ENCODE assay signal across 9 mouse cellular contexts in genomic region chr3:94821008-94821638, GRCm38 (mm10). TPM values are rescaled to one million over a fixed set of nuclear protein-coding genes. Genes with fewer than 3 reads are reported as not detected.
DNase-seq lines count a peak whose midpoint lies in the region; ATAC-seq and TF ChIP-seq lines count a peak whose summit lies in the region.
"Had no signal": no experiment of that assay in that cellular context is flagged by ENCODE, and none has a peak within 500 bp of the region (broad histone marks: within the 10 kb centered on the region; RNA-seq: fewer than 3 reads in every experiment).

No protein-coding gene starts in this region.

- no peaks in the 10 kb centered on the region for H3K9me3 ChIP-seq in hindbrain, embryonic 15.5 days
- H3K9me3 ChIP-seq in limb, embryonic 15.5 days = no peaks in the 10 kb centered on the region
- H3K9me3 ChIP-seq in midbrain, embryonic 13.5 days = no peaks in the 10 kb centered on the region
- no peaks in the 10 kb centered on the region for H3K9me3 ChIP-seq in stomach, postnatal 0 days (ENCODE audit: control insufficient read depth, low read length)
- H3K9me3 ChIP-seq: G1E had no signal

- peak overlapping the region; percentile 56 for H3K4me3 ChIP-seq in hindbrain, embryonic 15.5 days
- H3K4me3 ChIP-seq in limb, embryonic 15.5 days = peak overlapping the region; percentile 64
- H3K4me3 ChIP-seq in midbrain, embryonic 13.5 days (replicated peaks) = peak overlapping the region; percentile 66
- H3K4me3 ChIP-seq in stomach, postnatal 0 days (ENCODE audit: low read depth, low read length) = peak overlapping the region; percentile 66

- no peak for TF ChIP-seq EP300 in stomach, postnatal 0 days (optimal IDR thresholded peaks at IDR 0.05)

- H3K27ac ChIP-seq in hindbrain, embryonic 15.5 days (replicated peaks) = peak overlapping the region; percentile 90
- H3K27ac ChIP-seq in limb, embryonic 15.5 days = peak overlapping the region; percentile 92
- H3K27ac ChIP-seq in midbrain, embryonic 13.5 days = peak overlapping the region; percentile 91
- H3K27ac ChIP-seq in stomach, postnatal 0 days (replicated peaks) = peak overlapping the region; percentile 90

- peak overlapping the region; percentile 69 for H3K9ac ChIP-seq in hindbrain, embryonic 15.5 days
- peak overlapping the region; percentile 83 for H3K9ac ChIP-seq in limb, embryonic 15.5 days
- peak overlapping the region; percentile 81 for H3K9ac ChIP-seq in midbrain, embryonic 13.5 days (replicated peaks)
- H3K9ac ChIP-seq in stomach, postnatal 0 days (ENCODE audit: low read length) = peak overlapping the region; percentile 90

- H3K36me3 ChIP-seq in hindbrain, embryonic 15.5 days = no peaks in the 10 kb centered on the region
- H3K36me3 ChIP-seq in limb, embryonic 15.5 days = no peaks in the 10 kb centered on the region
- no peaks in the 10 kb centered on the region for H3K36me3 ChIP-seq in midbrain, embryonic 13.5 days
- H3K36me3 ChIP-seq in stomach, postnatal 0 days (ENCODE audit: control insufficient read depth, insufficient read depth, low read length) = no peaks in the 10 kb centered on the region
- H3K36me3 ChIP-seq: G1E had no signal

- no peaks in the 10 kb centered on the region for H3K27me3 ChIP-seq in hindbrain, embryonic 15.5 days
- no peaks in the 10 kb centered on the region for H3K27me3 ChIP-seq in limb, embryonic 15.5 days
- no peaks in the 10 kb centered on the region for H3K27me3 ChIP-seq in midbrain, embryonic 13.5 days
- H3K27me3 ChIP-seq in stomach, postnatal 0 days (ENCODE audit: control insufficient read depth, insufficient read depth, low read length) = no peaks in the 10 kb centered on the region

- TF ChIP-seq CTCF in stomach, postnatal 0 days (IDR thresholded peaks at IDR 0.05; ENCODE audit: low read depth) = peak; percentile 14; the same call in 1 of the 2 replicates

- WGBS in hindbrain, embryonic 15.5 days = 2% methylated on average over 31 of the region's 31 CpGs
- 2% methylated on average over 31 of the region's 31 CpGs for WGBS in limb, embryonic 15.5 days
- WGBS in midbrain, embryonic 13.5 days = under 1% methylated on average over 31 of the region's 31 CpGs
- WGBS in stomach, postnatal 0 days = 1% methylated on average over 31 of the region's 31 CpGs

- peak overlapping the region; percentile 71 for H3K4me2 ChIP-seq in hindbrain, embryonic 15.5 days
- peak overlapping the region; percentile 68 for H3K4me2 ChIP-seq in limb, embryonic 15.5 days
- H3K4me2 ChIP-seq in midbrain, embryonic 13.5 days (replicated peaks) = peak overlapping the region; percentile 61
- peak overlapping the region; percentile 83 for H3K4me2 ChIP-seq in stomach, postnatal 0 days (replicated peaks; ENCODE audit: low read depth)

- peaks cover 6% of the 10 kb centered on the region; the same call in 1 of the 2 replicates for H3K4me1 ChIP-seq in hindbrain, embryonic 15.5 days (replicated peaks)
- no peaks in the 10 kb centered on the region for H3K4me1 ChIP-seq in limb, embryonic 15.5 days
- peaks cover 8% of the 10 kb centered on the region; the same call in 1 of the 2 replicates for H3K4me1 ChIP-seq in midbrain, embryonic 13.5 days (replicated peaks)
- no peaks in the 10 kb centered on the region for H3K4me1 ChIP-seq in stomach, postnatal 0 days (replicated peaks; ENCODE audit: control insufficient read depth, insufficient read depth)

- ATAC-seq in hindbrain, embryonic 15.5 days (ENCODE audit: low FRiP score, low read depth) = peak; percentile 74
- ATAC-seq in limb, embryonic 15.5 days (ENCODE audit: insufficient number of reproducible peaks, low FRiP score, low TSS enrichment, low read depth) = peak; percentile 40; the same call in 1 of the 2 replicates
- ATAC-seq in midbrain, embryonic 13.5 days = peak; percentile 80
- ATAC-seq in stomach, postnatal 0 days (ENCODE audit: low FRiP score, low TSS enrichment) = peak; percentile 61; the same call in 1 of the 2 replicates

- peak; percentile 26 for DNase-seq in gastrocnemius, adult 18-20 months (ENCODE audit: low spot score)
- DNase-seq in gastrocnemius, adult 8-10 months (ENCODE audit: low spot score in 2 of 2) = no peak
- DNase-seq in cerebellum, adult 9-10 months = peak; percentile 62
- peak; percentile 56 for DNase-seq in gastrocnemius, postnatal 10 days
- peak; percentile 60 for DNase-seq in stomach, postnatal 0 days (ENCODE audit: low spot score)

RNA-seq across cellular contexts. Expression of gene Pogz, which starts 16.2 kb away (rescaled TPM):
- total RNA-seq in gastrocnemius, adult 18-20 months (2021) = 10 to 100 TPM; 13.0 to 16.4 TPM
- total RNA-seq in gastrocnemius, adult 8-10 months (2022) = 10 to 100 TPM; 14.3 to 18.1 (median 16.1) TPM
- 10 to 100 TPM; 23.9 to 27.8 TPM for total RNA-seq in gastrocnemius, postnatal 10 days (2021)
- polyA plus RNA-seq in hindbrain, embryonic 15.5 days (2015; fragmentation: Nextera tagmentation; extraction: Ambion mirVana) = 20.6 and 21.1 TPM in 2 replicates
- polyA plus RNA-seq in limb, embryonic 15.5 days (2015; fragmentation: Nextera tagmentation; extraction: Ambion mirVana) = 12.9 and 13.1 TPM in 2 replicates
- 26.9 and 27.3 TPM in 2 replicates for polyA plus RNA-seq in midbrain, embryonic 13.5 days (2015; fragmentation: Nextera tagmentation; extraction: Ambion mirVana)
- polyA plus RNA-seq in stomach, postnatal 0 days (2015; fragmentation: Nextera tagmentation; extraction: Ambion mirVana) = 4.1 and 4.6 TPM in 2 replicates

RNA-seq across cellular contexts. Expression of gene Cgn, which starts 34.8 kb away (rescaled TPM):
- under 1 TPM; 0.05 to 0.14 TPM for total RNA-seq in gastrocnemius, adult 18-20 months (2021)
- total RNA-seq in gastrocnemius, adult 8-10 months (2022) = under 1 TPM in 2 of 4 experiments, not detected in 2; 0.07 to 0.13 TPM
- total RNA-seq in gastrocnemius, postnatal 10 days (2021) = under 1 TPM; 0.29 to 0.38 TPM
- polyA plus RNA-seq in hindbrain, embryonic 15.5 days (2015; fragmentation: Nextera tagmentation; extraction: Ambion mirVana) = 13.5 and 14.3 TPM in 2 replicates
- 16.7 and 16.9 TPM in 2 replicates for polyA plus RNA-seq in limb, embryonic 15.5 days (2015; fragmentation: Nextera tagmentation; extraction: Ambion mirVana)
- polyA plus RNA-seq in midbrain, embryonic 13.5 days (2015; fragmentation: Nextera tagmentation; extraction: Ambion mirVana) = 5.3 and 6.0 TPM in 2 replicates
- 24.7 and 25.2 TPM in 2 replicates for polyA plus RNA-seq in stomach, postnatal 0 days (2015; fragmentation: Nextera tagmentation; extraction: Ambion mirVana)

Comparison
In these comparisons a context has a peak if more than half of its experiments do, and no peak if none do; other contexts are left out.
1. DNase-seq: peak in gastrocnemius, adult 18-20 months (single experiment), cerebellum, adult 9-10 months (single experiment), gastrocnemius, postnatal 10 days (single experiment) and stomach, postnatal 0 days (single experiment); none in gastrocnemius, adult 8-10 months (0 of 2).
2. Peak in every context shown above with its lines, with median percentiles within 50 percentile points of each other: ATAC-seq, H3K27ac ChIP-seq, H3K4me2 ChIP-seq, H3K4me3 ChIP-seq and H3K9ac ChIP-seq.